Mouse (Mus musculus) liver, embryonic 15.5 days (tissue): ENCODE measurements around the gene Tcte2. TPM values are rescaled to one million over a fixed set of nuclear protein-coding genes. Genes with fewer than 3 reads are reported as not detected.
"Not testable (repeated sequence)": the region's sequence is repeated elsewhere in the genome, so short reads cannot be mapped to it uniquely, and the experiment has no call there.

Experiments
- ATAC-seq: fragments of 200-750 bp; cut with Nextera tagmentation; 2 replicates; pipeline ENCODE4 v1.8.0; 2017; ENCODE audit warnings: moderate number of reproducible peaks, mild to moderate bottlenecking, moderate library complexity; ENCODE audit not compliant: insufficient read depth
- H3K27ac ChIP-seq: fragments of 300-500 bp; sonication (generic); replicated peaks from 2 replicates; pipeline ENCODE4 v1.5.1; 2015; ENCODE audit warnings: mild to moderate bottlenecking, inconsistent platforms
- H3K27me3 ChIP-seq: fragments of 300-500 bp; sonication (generic); 2 replicates; pipeline ENCODE4 v1.6.1; 2015; ENCODE audit warnings: mild to moderate bottlenecking, inconsistent platforms
- H3K36me3 ChIP-seq: fragments of 300-500 bp; sonication (generic); replicated peaks from 2 replicates; pipeline ENCODE4 v1.6.1; 2015; ENCODE audit warnings: moderate library complexity, mild to moderate bottlenecking, inconsistent platforms
- H3K4me1 ChIP-seq: fragments of 300-500 bp; sonication (generic); replicated peaks from 2 replicates; pipeline ENCODE4 v1.6.1; 2015; ENCODE audit warnings: inconsistent platforms
- H3K4me2 ChIP-seq: fragments of 300-500 bp; sonication (generic); 2 replicates; pipeline ENCODE4 v1.6.1; 2015; ENCODE audit warnings: moderate library complexity, mild to moderate bottlenecking, inconsistent platforms
- H3K4me3 ChIP-seq: fragments of 300-500 bp; sonication (generic); replicated peaks from 2 replicates; pipeline ENCODE4 v1.5.1; 2015; ENCODE audit warnings: mild to moderate bottlenecking, inconsistent platforms
- H3K9ac ChIP-seq: fragments of 300-500 bp; sonication (generic); 2 replicates; pipeline ENCODE4 v1.6.1; 2015; ENCODE audit warnings: moderate library complexity, mild to moderate bottlenecking, inconsistent platforms
- H3K9me3 ChIP-seq: fragments of 300-500 bp; sonication (generic); replicated peaks from 2 replicates; pipeline ENCODE4 v1.6.1; 2016; ENCODE audit warnings: inconsistent platforms
- WGBS: fragments of 180-500 bp; shearing (Covaris S2); methylation state at CpG from one replicate; pipeline ENCODE4 v1.1.7; 2015; ENCODE audit warnings: mixed read lengths; ENCODE audit not compliant: insufficient replicate concordance; 5-methylcytosine and 5-hydroxymethylcytosine counted together
- polyA plus RNA-seq: library from polyadenylated mRNA; unstranded; fragments of >200 nt; fragmentation: Nextera tagmentation; extraction: Ambion mirVana; gene quantifications from 2 replicates; pipeline ENCODE4 v1.2.1, GENCODE M21; 2015

Tcte2 gene
- polyA plus RNA-seq, 1 experiment from 2014 or later, result 0.28 TPM

DNA sequence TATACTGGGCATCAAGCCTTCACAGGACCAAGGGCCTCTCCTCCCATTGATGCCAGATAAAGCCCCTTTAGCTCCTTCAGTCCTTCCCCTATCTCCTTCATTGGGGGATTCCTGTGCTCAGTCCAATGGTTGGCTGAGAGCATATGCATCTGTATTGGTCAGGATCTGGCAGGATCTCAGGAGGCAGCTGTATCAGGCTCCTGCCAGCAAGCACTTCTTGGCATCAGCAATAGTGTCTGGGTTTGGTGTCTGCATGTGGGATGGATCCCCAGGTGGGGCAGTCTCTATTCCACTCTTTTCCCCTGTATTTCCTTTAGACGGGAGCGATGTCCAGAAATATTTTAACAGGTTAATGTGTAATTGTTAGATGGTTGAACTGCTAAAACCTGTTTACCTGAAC is 3.3 kb upstream of the Tcte2 start:
- H3K27me3 ChIP-seq, result peaks cover 29% of the 10 kb centered on the region
- not testable (repeated sequence) for H3K36me3 ChIP-seq, H3K4me2 ChIP-seq, H3K27ac ChIP-seq, H3K4me3 ChIP-seq, ATAC-seq, H3K9me3 ChIP-seq, H3K9ac ChIP-seq, H3K4me1 ChIP-seq
- WGBS, result 82% methylated on average over 2 of the region's 2 CpGs

DNA sequence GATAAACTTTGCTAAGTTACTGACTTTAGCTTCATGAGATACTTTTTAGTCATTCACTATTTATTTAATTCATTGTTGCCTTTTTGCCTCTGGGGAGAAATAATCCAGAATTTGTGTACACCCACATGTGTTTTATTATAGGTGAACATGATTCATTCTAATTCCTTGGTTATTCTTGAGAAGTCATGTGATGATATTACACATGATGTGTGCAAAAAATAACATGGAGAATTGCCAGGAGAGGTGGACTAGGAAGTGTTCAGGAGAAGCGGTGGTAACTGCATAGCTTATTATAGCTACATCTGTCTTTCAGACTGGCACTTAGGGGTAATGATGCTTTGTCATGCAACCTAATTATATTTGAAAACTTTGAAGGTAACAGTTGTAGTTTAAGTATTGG is 2.2 kb upstream of the Tcte2 start:
- no peak overlapping the region for H3K4me2 ChIP-seq
- no peak overlapping the region for H3K4me3 ChIP-seq
- no peak overlapping the region for H3K9ac ChIP-seq
- ATAC-seq, result no peak
- WGBS, result 57% methylated on average over 1 of the region's 1 CpGs
- 0 out of 2 replicates have a peak, but pooled peaks cover 6% of the 10 kb centered on the region for H3K4me1 ChIP-seq
- no peaks in the 10 kb centered on the region for H3K9me3 ChIP-seq
- H3K27me3 ChIP-seq, result peaks cover 40% of the 10 kb centered on the region
- H3K27ac ChIP-seq, result no peak overlapping the region
- no peaks in the 10 kb centered on the region for H3K36me3 ChIP-seq

DNA sequence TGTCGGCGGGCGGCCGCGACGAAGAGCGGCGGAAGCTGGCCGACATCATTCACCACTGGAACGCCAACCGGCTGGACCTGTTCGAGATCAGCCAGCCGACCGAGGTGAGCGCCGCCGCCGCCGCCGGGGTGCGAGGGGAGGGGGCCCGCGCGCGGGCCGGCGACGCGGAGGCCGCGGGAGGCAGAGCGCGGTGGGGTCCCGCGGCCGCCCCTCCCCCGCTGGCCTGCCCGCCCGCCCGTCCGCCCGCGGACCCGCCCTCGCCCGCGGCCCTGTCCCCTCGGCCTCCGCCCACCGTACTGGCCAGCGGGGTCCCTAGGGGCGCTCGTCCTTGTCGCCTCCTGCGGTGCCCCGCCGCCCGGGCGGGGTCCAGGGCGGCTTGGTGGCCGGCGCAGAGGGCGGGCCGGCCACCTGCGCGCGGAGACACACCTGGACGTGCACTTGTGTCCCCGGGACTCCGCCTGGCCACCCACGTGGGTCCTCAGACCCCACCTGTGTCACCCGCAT is 898 bp downstream of the Tcte2 start:
- under 1% methylated on average over 56 of the region's 72 CpGs for WGBS

DNA sequence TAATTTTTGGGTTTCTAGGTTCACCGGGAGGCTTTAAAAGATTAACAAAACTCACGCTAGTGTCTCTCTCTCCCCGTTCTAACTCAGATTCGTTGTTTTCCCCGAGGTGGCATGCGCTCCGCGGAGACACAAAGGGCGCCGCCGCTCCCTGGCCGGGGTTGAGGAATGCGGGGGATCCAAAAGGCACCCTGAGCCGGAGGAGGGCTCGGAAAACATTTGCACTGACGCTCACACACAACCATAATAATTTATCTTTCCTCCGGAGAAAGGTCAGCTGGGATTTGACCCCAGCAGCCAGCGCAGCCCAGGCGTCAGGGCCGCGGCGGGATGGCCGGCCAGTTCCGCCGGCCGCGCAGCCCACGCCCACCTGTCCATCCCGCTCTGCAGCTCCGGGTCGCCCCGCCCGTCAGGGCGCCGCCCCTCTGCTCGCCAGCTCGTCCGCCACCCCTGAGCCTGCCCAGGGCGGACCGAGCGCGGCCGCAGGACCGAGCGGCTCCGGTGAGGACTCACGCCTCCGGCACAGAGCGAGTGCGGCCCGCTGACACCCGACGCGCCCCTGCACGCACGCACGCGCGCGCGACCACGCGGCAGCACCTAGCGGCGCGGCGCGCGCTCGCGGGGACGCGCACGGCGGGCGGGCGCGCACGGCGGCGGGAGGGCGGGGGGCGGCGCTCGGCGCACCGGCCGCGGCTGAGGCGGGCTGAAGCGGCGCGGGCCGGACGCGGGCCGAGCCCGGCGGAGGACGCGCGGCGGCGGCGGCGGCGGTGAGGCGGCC is 1.6 kb downstream of the Tcte2 start, which contains the start of gene Afdn:
Afdn (plus strand) TSS at position 687 of the 775 bp plus-strand sequence.
- Histone ChIP-seq H3K27me3 (peaks cover 56% of the 10 kb centered on the region), H3K27ac (peak within 1 kb of the TSS; percentile 69), H3K4me2 (peak within 1 kb of the TSS; percentile 62), H3K9ac (peak within 1 kb of the TSS; percentile 40; the same call in 1 of the 2 replicates), H3K4me1 (0 out of 2 replicates have a peak, but pooled peaks cover 6% of the 10 kb centered on the region), H3K4me3 (peak within 1 kb of the TSS; percentile 59), H3K9me3 (no peaks in the 10 kb centered on the region), H3K36me3 (no peaks in the 10 kb centered on the region)
- under 1% methylated on average over 108 of the region's 108 CpGs for WGBS
- peak; percentile 88 for ATAC-seq

More for the DNA sequence above, 898 bp downstream of the Tcte2 start:
- H3K9ac ChIP-seq, result peak overlapping the region; percentile 40; the same call in 1 of the 2 replicates
- H3K27me3 ChIP-seq, result peaks cover 56% of the 10 kb centered on the region
- no peaks in the 10 kb centered on the region for H3K9me3 ChIP-seq
- peak overlapping the region; percentile 48 for H3K27ac ChIP-seq
- 0 out of 2 replicates have a peak, but pooled peaks cover 6% of the 10 kb centered on the region for H3K4me1 ChIP-seq
- H3K4me3 ChIP-seq, result peak overlapping the region; percentile 59
- no peaks in the 10 kb centered on the region for H3K36me3 ChIP-seq
- peak overlapping the region; percentile 62 for H3K4me2 ChIP-seq
- ATAC-seq, result peak; percentile 14; the same call in 1 of the 2 replicates

DNA sequence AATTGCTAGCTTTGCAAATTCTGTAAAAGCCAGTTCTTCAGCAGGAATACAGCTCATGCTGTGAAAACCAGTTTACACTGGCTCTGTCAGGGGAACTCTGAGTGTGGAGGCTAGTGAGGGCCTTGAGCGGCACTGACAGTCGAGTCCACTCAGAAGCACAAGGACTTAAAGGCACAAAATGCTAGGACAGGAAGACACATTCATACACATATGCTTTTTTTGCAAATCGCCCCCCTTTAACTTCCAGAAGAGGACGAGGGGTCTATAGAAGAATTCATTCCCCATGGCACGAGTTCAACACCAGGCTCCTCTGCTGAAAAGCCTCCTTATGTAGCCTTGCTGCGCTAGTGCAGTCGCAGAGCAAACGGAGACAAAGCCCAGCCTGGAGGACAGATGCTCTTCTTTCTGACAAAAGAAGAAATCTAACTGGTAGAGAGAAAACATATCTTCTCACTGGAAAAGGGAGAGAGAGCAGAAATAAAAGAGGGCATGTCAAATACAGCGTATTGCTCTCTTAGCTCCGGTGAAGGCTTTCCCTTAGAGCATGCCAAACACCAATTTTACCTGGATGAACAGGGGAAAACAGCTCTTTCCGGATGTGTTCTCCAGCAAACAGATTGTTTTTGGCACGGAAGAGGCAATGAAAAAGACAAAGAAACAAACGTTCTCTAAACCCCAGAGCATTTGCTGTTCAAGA is 2.3 kb downstream of the Tcte2 start:
- Histone ChIP-seq H3K27ac (peak overlapping the region; percentile 69), H3K9me3 (no peaks in the 10 kb centered on the region), H3K9ac (no peak overlapping the region), H3K4me3 (peak overlapping the region; percentile 59), H3K27me3 (peaks cover 56% of the 10 kb centered on the region), H3K4me2 (peak overlapping the region; percentile 62), H3K4me1 (0 out of 2 replicates have a peak, but pooled peaks cover 6% of the 10 kb centered on the region), H3K36me3 (no peaks in the 10 kb centered on the region)
- 19% methylated on average over 13 of the region's 13 CpGs for WGBS
- ATAC-seq, result no peak

DNA sequence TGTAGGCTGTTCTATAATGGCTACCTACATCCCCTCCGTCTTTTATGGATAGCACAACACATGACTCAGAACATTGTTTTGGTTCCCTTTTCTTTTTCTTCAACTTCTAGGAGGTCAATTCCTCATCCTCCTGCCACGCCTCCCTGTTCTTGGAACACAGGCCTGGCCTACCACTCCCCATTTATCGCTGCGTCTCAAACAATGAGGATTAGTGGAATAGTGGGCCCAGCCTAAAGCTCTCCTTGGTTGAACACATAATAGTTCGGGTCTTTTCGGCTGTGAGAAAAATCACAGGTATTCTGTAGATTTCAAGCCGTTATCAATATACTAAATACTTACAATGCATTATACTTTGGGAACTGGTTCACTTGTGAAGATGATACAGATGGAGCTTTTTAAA is 3.0 kb downstream of the Tcte2 start:
- Histone ChIP-seq H3K27me3 (peaks cover 56% of the 10 kb centered on the region), H3K4me2 (no peak overlapping the region), H3K4me3 (no peak overlapping the region), H3K36me3 (no peaks in the 10 kb centered on the region), H3K27ac (no peak overlapping the region), H3K9me3 (no peaks in the 10 kb centered on the region), H3K9ac (no peak overlapping the region), H3K4me1 (0 out of 2 replicates have a peak, but pooled peaks cover 6% of the 10 kb centered on the region)
- 60% methylated on average over 7 of the region's 7 CpGs for WGBS
- ATAC-seq, result no peak

DNA sequence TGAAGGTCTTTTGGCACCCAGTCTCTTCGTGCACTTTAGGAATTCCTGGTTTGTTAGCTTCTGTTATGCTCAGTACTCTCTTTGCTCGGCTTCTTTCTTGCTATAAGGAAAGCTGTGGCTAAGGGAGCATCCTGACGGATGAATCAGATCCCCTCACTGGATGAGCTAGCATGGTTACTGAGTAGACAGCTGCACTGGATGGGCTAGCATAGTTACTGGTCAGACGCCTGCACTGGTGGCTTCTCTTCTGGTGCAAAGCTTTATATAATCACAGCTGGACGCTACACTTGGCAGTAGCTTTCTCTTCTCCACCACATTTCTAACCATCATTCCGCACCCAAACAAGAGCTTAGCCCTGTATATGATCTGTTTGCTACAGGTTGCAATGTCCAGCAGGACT is 6.7 kb downstream of the Tcte2 start:
- Histone ChIP-seq H3K27ac (no peak overlapping the region), H3K4me1 (no peaks in the 10 kb centered on the region), H3K36me3 (no peaks in the 10 kb centered on the region), H3K9ac (no peak overlapping the region), H3K4me2 (no peak overlapping the region), H3K9me3 (no peaks in the 10 kb centered on the region), H3K27me3 (peaks cover 27% of the 10 kb centered on the region), H3K4me3 (no peak overlapping the region)
- no peak for ATAC-seq
- 46% methylated on average over 6 of the region's 6 CpGs for WGBS

DNA sequence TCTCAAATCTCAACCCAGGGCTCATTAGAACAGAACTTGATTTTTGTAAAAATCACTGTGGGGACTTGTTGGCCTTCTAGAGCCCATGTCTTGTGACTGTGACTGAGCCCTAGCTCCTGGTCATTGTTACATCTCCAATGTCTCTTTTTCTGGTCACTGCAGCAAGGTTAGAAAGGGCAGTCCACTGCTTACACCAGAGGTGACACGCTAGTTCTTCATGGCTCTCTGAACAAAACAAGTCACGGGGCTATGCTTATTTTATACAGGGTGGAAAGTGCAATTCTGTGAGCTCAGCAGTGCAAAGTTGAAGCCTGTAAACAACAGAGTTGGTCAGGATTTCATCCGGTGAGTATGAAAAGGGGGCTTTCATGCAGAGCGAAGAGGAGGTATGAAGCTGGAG is 7.7 kb downstream of the Tcte2 start:
- no peaks in the 10 kb centered on the region for H3K9me3 ChIP-seq
- H3K27me3 ChIP-seq, result peaks cover 17% of the 10 kb centered on the region
- no peak for ATAC-seq
- WGBS, result 66% methylated on average over 4 of the region's 4 CpGs
- no peak overlapping the region for H3K4me2 ChIP-seq
- H3K4me1 ChIP-seq, result no peaks in the 10 kb centered on the region
- no peaks in the 10 kb centered on the region for H3K36me3 ChIP-seq
- H3K9ac ChIP-seq, result no peak overlapping the region
- no peak overlapping the region for H3K27ac ChIP-seq
- no peak overlapping the region for H3K4me3 ChIP-seq

DNA sequence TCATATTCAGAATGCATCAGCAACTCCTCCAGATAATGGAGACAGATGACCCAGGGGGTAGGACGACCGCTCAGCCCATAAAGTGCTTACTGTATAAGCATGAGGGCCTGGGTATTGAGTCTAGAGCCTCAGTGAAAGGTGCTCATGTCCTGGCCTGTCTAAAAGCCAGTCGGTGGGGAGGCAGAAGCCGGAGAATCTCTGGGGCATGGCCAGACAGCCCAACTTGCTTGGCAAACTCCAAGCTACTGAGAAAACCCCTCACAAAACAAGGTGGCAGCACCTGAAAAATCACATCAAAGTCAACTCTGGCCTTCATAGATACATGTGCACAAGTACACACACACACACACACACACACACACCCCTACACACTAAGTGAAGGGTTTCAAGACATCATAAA is 12.6 kb downstream of the Tcte2 start:
- ATAC-seq, result no peak
- H3K4me2 ChIP-seq, result no peak overlapping the region
- H3K4me3 ChIP-seq, result no peak overlapping the region
- H3K36me3 ChIP-seq, result no peaks in the 10 kb centered on the region
- WGBS, result 71% methylated on average over 4 of the region's 4 CpGs
- no peak overlapping the region for H3K27ac ChIP-seq
- H3K4me1 ChIP-seq, result no peaks in the 10 kb centered on the region; the same call in 1 of the 2 replicates
- no peak overlapping the region for H3K9ac ChIP-seq
- no peaks in the 10 kb centered on the region for H3K9me3 ChIP-seq
- no peaks in the 10 kb centered on the region; the same call in 1 of the 2 replicates for H3K27me3 ChIP-seq

DNA sequence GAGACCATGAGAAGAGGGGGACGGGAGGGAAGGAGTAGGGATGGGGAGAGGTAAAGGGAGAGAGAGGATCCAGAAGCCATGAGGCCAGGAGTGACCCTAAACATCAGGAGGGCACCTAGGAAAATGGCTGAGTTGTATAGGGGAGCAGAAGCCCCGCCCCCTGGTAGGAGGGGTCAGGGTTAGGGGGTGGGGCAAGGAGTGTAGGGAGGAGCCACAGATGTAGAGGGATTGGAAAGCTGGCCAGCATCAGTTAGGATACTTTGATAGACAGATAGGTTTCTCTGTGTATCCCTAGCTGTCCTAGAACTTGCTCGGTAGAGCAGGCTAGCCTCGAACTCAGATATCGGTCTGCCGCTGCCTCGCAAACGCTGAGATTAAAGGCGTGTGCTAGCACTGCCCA is 13.9 kb downstream of the Tcte2 start:
- Histone ChIP-seq H3K9ac (no peak overlapping the region), H3K4me2 (no peak overlapping the region), H3K27me3 (peaks cover 3% of the 10 kb centered on the region; the same call in 1 of the 2 replicates), H3K27ac (no peak overlapping the region), H3K36me3 (no peaks in the 10 kb centered on the region), H3K4me1 (peaks cover 6% of the 10 kb centered on the region), H3K4me3 (no peak overlapping the region), H3K9me3 (no peaks in the 10 kb centered on the region)
- WGBS, result 75% methylated on average over 9 of the region's 9 CpGs
- no peak for ATAC-seq

DNA sequence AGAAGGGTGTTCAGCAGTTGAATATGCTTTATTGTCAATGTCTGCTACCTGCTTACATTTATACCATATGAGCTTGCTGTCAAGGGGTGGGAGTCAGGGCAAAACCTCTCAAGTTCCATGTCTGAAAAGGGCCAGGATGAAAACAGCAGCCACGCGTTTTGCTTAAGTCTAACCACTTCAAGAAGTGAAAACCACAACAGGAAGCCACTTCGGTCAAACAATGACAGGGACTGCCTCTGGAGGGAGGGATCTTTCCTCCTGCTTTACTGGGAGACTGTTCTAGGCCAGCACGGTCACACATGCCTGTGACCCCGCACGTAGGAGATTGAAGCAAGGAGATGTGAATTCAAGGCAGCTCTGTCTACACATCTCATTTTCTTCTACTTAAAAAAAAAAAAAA is 15.3 kb downstream of the Tcte2 start:
- ATAC-seq, result no peak
- H3K27ac ChIP-seq, result no peak overlapping the region
- WGBS, result 12% methylated on average over 6 of the region's 6 CpGs

More for the DNA sequence above, 15.3 kb downstream of the Tcte2 start:
- no peak overlapping the region for H3K4me2 ChIP-seq
- no peaks in the 10 kb centered on the region for H3K36me3 ChIP-seq
- H3K4me1 ChIP-seq, result peaks cover 7% of the 10 kb centered on the region
- no peaks in the 10 kb centered on the region for H3K9me3 ChIP-seq
- no peak overlapping the region for H3K4me3 ChIP-seq
- peaks cover 3% of the 10 kb centered on the region; the same call in 1 of the 2 replicates for H3K27me3 ChIP-seq
- no peak overlapping the region for H3K9ac ChIP-seq
